Mouse (Mus musculus): ENCODE data around the gene Arrdc4. TPM values are rescaled to one million over a fixed set of nuclear protein-coding genes. Genes with fewer than 3 reads are reported as not detected.

Gene Arrdc4
- 3.4 and 7.9 TPM in 2 replicates for polyA plus RNA-seq (2012; ENCODE audit: low replicate concordance)

GRCm38 (mm10) chr7:68748761-68749635 is at the start of gene Arrdc4:
Arrdc4 (minus strand) TSS chr7:68749241.

Data from hematopoietic multipotent progenitor cell, adult 10-12 weeks (in vitro differentiated cells).